Mouse (Mus musculus) heart, postnatal 0 days (tissue): ENCODE results near the gene Gm28635. TPM values are rescaled to one million over a fixed set of nuclear protein-coding genes. Genes with fewer than 3 reads are reported as not detected.

ENCODE experiments used
- ATAC-seq: fragments of 200-750 bp; cut with Nextera tagmentation; 2 replicates; pipeline ENCODE4 v1.8.0; 2017; ENCODE audit warnings: low read depth, moderate number of reproducible peaks, moderate library complexity; ENCODE audit not compliant: insufficient read depth
- DNase-seq: peaks from one replicate; pipeline ENCODE4 v3.0.0-alpha.2; 2016; ENCODE audit warnings: low spot score
- H3K27ac ChIP-seq: fragments of 300-500 bp; sonication (generic); 2 replicates; pipeline ENCODE4 v1.5.1; 2014; ENCODE audit warnings: low read depth, mild to moderate bottlenecking
- H3K27me3 ChIP-seq: fragments of 300-500 bp; sonication (generic); 2 replicates; pipeline ENCODE4 v1.6.1; 2014; ENCODE audit warnings: low read length, mixed read lengths; ENCODE audit not compliant: control insufficient read depth, insufficient read depth
- H3K36me3 ChIP-seq: fragments of 300-500 bp; sonication (generic); replicated peaks from 2 replicates; pipeline ENCODE4 v1.6.1; 2014; ENCODE audit warnings: low read length, mixed read lengths; ENCODE audit not compliant: control insufficient read depth, insufficient read depth
- H3K4me1 ChIP-seq: fragments of 300-500 bp; sonication (generic); 2 replicates; pipeline ENCODE4 v1.6.1; 2014; ENCODE audit warnings: antibody characterized with exemption; ENCODE audit not compliant: control insufficient read depth, insufficient read depth
- H3K4me2 ChIP-seq: fragments of 300-500 bp; sonication (generic); 2 replicates; pipeline ENCODE4 v1.6.1; 2014; ENCODE audit warnings: low read depth, mild to moderate bottlenecking, low read length, moderate library complexity
- H3K4me3 ChIP-seq: fragments of 300-500 bp; sonication (generic); 2 replicates; pipeline ENCODE4 v1.5.1; 2014; ENCODE audit warnings: low read depth, low read length
- H3K9ac ChIP-seq: fragments of 300-500 bp; sonication (generic); replicated peaks from 2 replicates; pipeline ENCODE4 v1.6.1; 2014; ENCODE audit warnings: low read depth, low read length, mixed read lengths
- H3K9me3 ChIP-seq: fragments of 300-500 bp; sonication (generic); replicated peaks from 2 replicates; pipeline ENCODE4 v1.6.1; 2016; ENCODE audit warnings: low read length; ENCODE audit not compliant: control insufficient read depth
- CTCF ChIP-seq: IDR thresholded peaks from 2 replicates; pipeline ENCODE4 v1.5.1; 2016; ENCODE audit warnings: antibody characterized with exemption, control low read depth, low read depth
- EP300 ChIP-seq: IDR thresholded peaks from 2 replicates; pipeline ENCODE4 v1.6.1; 2016; ENCODE audit warnings: antibody characterized with exemption, low read depth
- WGBS: fragments of 180-500 bp; shearing (Covaris S2); extraction: QIAGEN DNeasy Blood & Tissue Kit; methylation state at CpG from one replicate; pipeline ENCODE4 v1.1.7; 2014; 5-methylcytosine and 5-hydroxymethylcytosine counted together
- polyA plus RNA-seq: library from polyadenylated mRNA; unstranded; fragments of >200 nt; fragmentation: Nextera tagmentation; extraction: Ambion mirVana; gene quantifications from 2 replicates; pipeline ENCODE4 v1.2.1, GENCODE M21; 2015
- total RNA-seq: library from RNA; depleted of rRNA; stranded (reverse); fragments of >200 nt; gene quantifications from 2 replicates; pipeline ENCODE4 v1.2.3, GENCODE M21; 2014; ENCODE audit warnings: low replicate concordance

Gene Gm28635
- total and polyA plus RNA-seq, 2 experiments from 2014 or later: not detected

DNA sequence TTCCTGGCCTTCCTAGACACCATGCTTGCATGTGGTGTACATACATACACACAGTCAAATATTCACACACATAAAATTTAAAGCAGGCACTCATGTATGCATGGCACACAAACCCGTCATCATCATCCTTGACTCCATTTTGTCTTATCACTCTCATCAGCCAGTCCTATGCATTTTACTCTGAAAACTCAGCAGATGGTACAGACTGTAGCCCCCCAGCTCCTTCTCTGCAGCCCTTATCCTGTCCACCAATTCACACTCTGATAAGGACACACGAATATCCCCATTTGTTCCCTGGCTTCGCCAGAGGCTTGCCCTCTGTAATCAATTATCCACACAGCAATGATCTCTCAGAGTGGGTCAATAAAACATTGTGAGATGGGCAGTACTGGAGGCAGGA is 43.3 kb upstream of the Gm28635 start:
- TF ChIP-seq CTCF (no peak), EP300 (no peak)
- Histone ChIP-seq H3K4me3 (no peak overlapping the region), H3K36me3 (peaks cover 23% of the 10 kb centered on the region), H3K9ac (no peak overlapping the region), H3K4me1 (peaks cover 14% of the 10 kb centered on the region), H3K4me2 (no peak overlapping the region), H3K9me3 (no peaks in the 10 kb centered on the region), H3K27ac (no peak overlapping the region), H3K27me3 (no peaks in the 10 kb centered on the region)
- no peak for DNase-seq
- ATAC-seq: no peak
- WGBS: 68% methylated on average over 3 of the region's 3 CpGs

DNA sequence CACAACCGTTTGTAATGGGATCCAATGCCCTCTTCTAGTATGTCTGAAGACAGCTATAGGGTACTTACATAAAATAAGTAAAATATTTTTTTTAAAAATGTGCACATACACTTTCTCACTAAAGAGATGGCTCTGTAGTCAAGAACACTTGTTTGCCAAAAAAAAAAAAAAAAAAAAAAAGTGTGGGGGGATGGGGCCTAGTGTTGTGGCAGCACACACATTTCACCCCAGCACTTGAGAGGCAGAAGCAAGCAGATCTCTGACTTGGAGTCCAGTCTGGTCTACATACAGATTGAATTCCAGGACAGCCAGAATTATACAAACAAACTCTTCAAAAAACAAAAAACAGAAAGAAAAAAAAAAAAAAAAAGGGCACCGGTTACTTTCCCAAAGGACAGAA is 42.9 kb upstream of the Gm28635 start:
- 87% methylated on average over 2 of the region's 2 CpGs for WGBS
- Histone ChIP-seq H3K27ac (no peak overlapping the region), H3K9me3 (no peaks in the 10 kb centered on the region), H3K4me3 (no peak overlapping the region), H3K4me2 (no peak overlapping the region), H3K4me1 (peaks cover 9% of the 10 kb centered on the region), H3K27me3 (no peaks in the 10 kb centered on the region), H3K9ac (no peak overlapping the region), H3K36me3 (peaks cover 23% of the 10 kb centered on the region)
- DNase-seq (no peak), ATAC-seq (no peak)
- TF ChIP-seq EP300: no peak
- TF ChIP-seq CTCF: no peak

GRCm38 (mm10) chr2:84717357-84717756 is 39.5 kb upstream of the Gm28635 start:
- DNase-seq: no peak
- WGBS: 83% methylated on average over 4 of the region's 4 CpGs
- H3K27ac ChIP-seq: peak overlapping the region; percentile 30; the same call in 1 of the 2 replicates

DNA sequence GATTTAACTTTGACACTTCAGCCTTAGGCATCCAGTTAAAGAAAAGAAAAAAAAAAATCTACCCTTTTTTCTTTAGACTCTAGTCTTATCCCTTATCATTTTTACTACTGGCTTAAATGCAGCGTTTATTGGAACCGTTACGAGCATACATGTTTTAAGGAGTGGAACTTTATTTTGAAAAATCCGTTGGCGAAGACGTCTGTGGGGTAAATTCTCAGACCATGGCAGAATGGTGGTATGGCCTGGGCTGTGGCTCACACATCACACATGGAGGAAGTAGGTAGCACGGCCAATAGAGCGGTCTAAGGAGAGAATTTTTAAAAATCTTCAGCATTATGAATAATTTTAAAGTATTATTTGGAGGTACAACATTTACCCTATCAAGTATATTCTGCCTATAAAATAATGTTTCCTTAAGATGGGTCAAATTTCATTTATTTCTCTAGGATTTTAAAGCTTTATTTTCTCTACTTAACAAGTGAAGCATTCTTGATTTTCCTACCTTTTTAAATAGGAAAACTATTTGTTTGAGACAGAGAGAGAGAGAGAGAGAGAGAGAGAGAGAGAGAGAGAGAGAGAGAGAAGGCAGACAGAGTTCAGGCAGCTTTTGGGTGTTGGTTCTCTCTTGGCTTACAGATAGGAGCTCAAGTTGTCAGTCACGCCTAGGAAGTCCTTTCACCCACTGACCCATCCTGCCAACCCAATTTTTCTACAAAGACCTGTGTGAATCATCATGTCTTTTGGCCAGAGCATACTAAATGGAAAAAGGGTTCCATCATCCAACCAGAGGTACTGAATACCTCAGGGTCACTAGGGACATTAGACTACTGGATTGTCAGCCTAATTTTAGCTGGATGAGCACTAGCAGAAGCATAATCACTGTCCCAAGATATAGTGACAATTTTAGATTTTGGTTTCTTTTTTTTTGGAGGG is 38.8 kb upstream of the Gm28635 start:
- Histone ChIP-seq H3K9me3 (no peaks in the 10 kb centered on the region), H3K27ac (peak overlapping the region; percentile 97), H3K4me2 (peak overlapping the region; percentile 85), H3K4me3 (peak overlapping the region; percentile 94), H3K27me3 (no peaks in the 10 kb centered on the region), H3K4me1 (peaks cover 16% of the 10 kb centered on the region), H3K9ac (peak overlapping the region; percentile 69), H3K36me3 (no peaks in the 10 kb centered on the region)
- DNase-seq (peak; percentile 22), ATAC-seq (no peak)
- 19% methylated on average over 9 of the region's 9 CpGs for WGBS
- no peak for TF ChIP-seq EP300
- no peak for TF ChIP-seq CTCF

More at GRCm38 (mm10) chr2:84717357-84717756, 39.5 kb upstream of the Gm28635 start:
- Histone ChIP-seq H3K9me3 (no peaks in the 10 kb centered on the region), H3K4me3 (no peak overlapping the region), H3K27me3 (no peaks in the 10 kb centered on the region), H3K9ac (no peak overlapping the region), H3K4me2 (no peak overlapping the region), H3K36me3 (no peaks in the 10 kb centered on the region), H3K4me1 (peaks cover 16% of the 10 kb centered on the region)
- ATAC-seq: no peak
- TF ChIP-seq CTCF: no peak
- no peak for TF ChIP-seq EP300

- H3K27ac ChIP-seq: peak overlapping the region; percentile 97
- H3K27me3 ChIP-seq: no peaks in the 10 kb centered on the region
- DNase-seq: peak; percentile 98
- under 1% methylated on average over 33 of the region's 33 CpGs for WGBS
- no peaks in the 10 kb centered on the region for H3K9me3 ChIP-seq
- peak overlapping the region; percentile 87 for H3K9ac ChIP-seq
- peaks cover 2% of the 10 kb centered on the region for H3K36me3 ChIP-seq
- TF ChIP-seq EP300: peak; percentile 85; the same call in 1 of the 2 replicates
- TF ChIP-seq CTCF: no peak
- peaks cover 16% of the 10 kb centered on the region for H3K4me1 ChIP-seq
- peak overlapping the region; percentile 85 for H3K4me2 ChIP-seq
- ATAC-seq: peak; percentile 90
- H3K4me3 ChIP-seq: peak overlapping the region; percentile 94
Observed at GRCm38 (mm10) chr2:84715562-84716361, 37.9 kb upstream of the Gm28635 start.
